Mouse (Mus musculus) layer of hippocampus, adult 2 months (tissue): Measurements from ENCODE around the gene Atp6v1a. TPM values are rescaled to one million over a fixed set of nuclear protein-coding genes. Genes with fewer than 3 reads are reported as not detected.

Experiments
- DNase-seq, 2 experiments: peaks; one replicate each; pipeline ENCODE4 v3.0.0; 2022; ENCODE audit warnings: low spot score in 2 of 2
- H3K27ac ChIP-seq: fragments of 200-600 bp; 2 replicates; pipeline ENCODE4 v1.8.1; 2022
- H3K4me3 ChIP-seq: fragments of 200-600 bp; 2 replicates; pipeline ENCODE4 v1.8.1; 2022; ENCODE audit warnings: mild to moderate bottlenecking
- CTCF ChIP-seq: fragments of 200-600 bp; conservative IDR thresholded peaks from 2 replicates; pipeline ENCODE4 v1.8.1; 2022; ENCODE audit warnings: antibody characterized with exemption, mild to moderate bottlenecking, moderate library complexity
- long read RNA-seq, 2 experiments: library from polyadenylated mRNA; stranded (forward); transcript quantifications; one replicate each; pipeline ENCODE4 v2.0.0; 2021; ENCODE audit warnings: borderline mapping rate in 2 of 2
- total RNA-seq, 2 experiments: library from RNA; stranded (reverse); gene quantifications; 2 replicates each; pipeline ENCODE4 v1.2.3; 2021

Atp6v1a gene
- 100 to 1,000 TPM; 535 to 581 TPM for total RNA-seq
- long read RNA-seq, experiment 1, full-length matches to known transcripts = 366 of 458 reads
- long read RNA-seq, experiment 1, partial matches to known transcripts = 61 of 458 reads
- long read RNA-seq, experiment 1, other reads (novel, unspliced or antisense) = 31 of 458 reads
- long read RNA-seq, experiment 2, full-length matches to known transcripts = 597 of 701 reads
- long read RNA-seq, experiment 2, partial matches to known transcripts = 53 of 701 reads
- long read RNA-seq, experiment 2, other reads (novel, unspliced or antisense) = 51 of 701 reads

- peak; percentile 90 for DNase-seq
- H3K4me3 ChIP-seq = peak within 1 kb of the TSS; percentile 87
- TF ChIP-seq CTCF = no peak
- peak within 1 kb of the TSS; percentile 100 for H3K27ac ChIP-seq
Measured at GRCm38 (mm10) chr16:44139536-44140185, at the start of gene Atp6v1a, which contains the start of gene Naa50. Gene Atp6v1a, minus strand, starts transcription at chr16:44139705. Gene Naa50, plus strand, starts transcription at chr16:44139830.

- peak; percentile 20; the same call in 1 of the 2 replicates for TF ChIP-seq CTCF
- DNase-seq = no peak
- no peak overlapping the region for H3K27ac ChIP-seq
Measured at GRCm38 (mm10) chr16:44188766-44189165, 49.3 kb upstream of the Atp6v1a start.

GRCm38 (mm10) chr16:44187172-44187571 lies 47.7 kb upstream of the Atp6v1a start:
- H3K4me3 ChIP-seq = no peak overlapping the region
- no peak overlapping the region for H3K27ac ChIP-seq
- no peak for DNase-seq
- TF ChIP-seq CTCF = no peak

More at GRCm38 (mm10) chr16:44188766-44189165, 49.3 kb upstream of the Atp6v1a start:
- no peak overlapping the region for H3K4me3 ChIP-seq

- Histone ChIP-seq H3K4me3 (no peak overlapping the region), H3K27ac (no peak overlapping the region)
- TF ChIP-seq CTCF = no peak
- DNase-seq = no peak
Measured at GRCm38 (mm10) chr16:44184769-44185168, 45.3 kb upstream of the Atp6v1a start.

GRCm38 (mm10) chr16:44182597-44182996 lies 43.1 kb upstream of the Atp6v1a start:
- no peak overlapping the region for H3K27ac ChIP-seq
- no peak overlapping the region for H3K4me3 ChIP-seq
- DNase-seq = no peak
- TF ChIP-seq CTCF = no peak

GRCm38 (mm10) chr16:44178555-44178954 lies 39.0 kb upstream of the Atp6v1a start:
- no peak for TF ChIP-seq CTCF
- no peak for DNase-seq
- Histone ChIP-seq H3K27ac (no peak overlapping the region), H3K4me3 (no peak overlapping the region)

- no peak overlapping the region for H3K4me3 ChIP-seq
- no peak for DNase-seq
- no peak overlapping the region for H3K27ac ChIP-seq
- TF ChIP-seq CTCF = no peak
Measured at GRCm38 (mm10) chr16:44176511-44176910, 37.0 kb upstream of the Atp6v1a start.

GRCm38 (mm10) chr16:44175001-44175400 lies 35.5 kb upstream of the Atp6v1a start:
- Histone ChIP-seq H3K4me3 (no peak overlapping the region), H3K27ac (no peak overlapping the region)
- no peak for TF ChIP-seq CTCF
- no peak for DNase-seq

- no peak for TF ChIP-seq CTCF
- Histone ChIP-seq H3K4me3 (peak overlapping the region; percentile 98), H3K27ac (peak overlapping the region; percentile 99)
- DNase-seq = no peak
Measured at GRCm38 (mm10) chr16:44173966-44174530, 34.5 kb upstream of the Atp6v1a start.

GRCm38 (mm10) chr16:44173155-44173941 lies 33.8 kb upstream of the Atp6v1a start, which contains the start of gene Usf3:
Gene Usf3, plus strand, starts transcription at chr16:44173246.
- Histone ChIP-seq H3K4me3 (peak within 1 kb of the TSS; percentile 98), H3K27ac (peak within 1 kb of the TSS; percentile 99)
- no peak for TF ChIP-seq CTCF
- peak; percentile 33 to 44 for DNase-seq

GRCm38 (mm10) chr16:44172297-44173154 lies 33.0 kb upstream of the Atp6v1a start:
- peak overlapping the region; percentile 98 for H3K4me3 ChIP-seq
- peak; percentile 98 to 100 for DNase-seq
- peak; percentile 82 for TF ChIP-seq CTCF
- peak overlapping the region; percentile 99 for H3K27ac ChIP-seq

- no peak for TF ChIP-seq CTCF
- H3K4me3 ChIP-seq = no peak overlapping the region
- no peak for DNase-seq
- H3K27ac ChIP-seq = no peak overlapping the region
Measured at GRCm38 (mm10) chr16:44168990-44169389, 29.5 kb upstream of the Atp6v1a start.
